Comparison of ENCODE assay signal across 8 mouse cellular contexts in the genomic region with DNA sequence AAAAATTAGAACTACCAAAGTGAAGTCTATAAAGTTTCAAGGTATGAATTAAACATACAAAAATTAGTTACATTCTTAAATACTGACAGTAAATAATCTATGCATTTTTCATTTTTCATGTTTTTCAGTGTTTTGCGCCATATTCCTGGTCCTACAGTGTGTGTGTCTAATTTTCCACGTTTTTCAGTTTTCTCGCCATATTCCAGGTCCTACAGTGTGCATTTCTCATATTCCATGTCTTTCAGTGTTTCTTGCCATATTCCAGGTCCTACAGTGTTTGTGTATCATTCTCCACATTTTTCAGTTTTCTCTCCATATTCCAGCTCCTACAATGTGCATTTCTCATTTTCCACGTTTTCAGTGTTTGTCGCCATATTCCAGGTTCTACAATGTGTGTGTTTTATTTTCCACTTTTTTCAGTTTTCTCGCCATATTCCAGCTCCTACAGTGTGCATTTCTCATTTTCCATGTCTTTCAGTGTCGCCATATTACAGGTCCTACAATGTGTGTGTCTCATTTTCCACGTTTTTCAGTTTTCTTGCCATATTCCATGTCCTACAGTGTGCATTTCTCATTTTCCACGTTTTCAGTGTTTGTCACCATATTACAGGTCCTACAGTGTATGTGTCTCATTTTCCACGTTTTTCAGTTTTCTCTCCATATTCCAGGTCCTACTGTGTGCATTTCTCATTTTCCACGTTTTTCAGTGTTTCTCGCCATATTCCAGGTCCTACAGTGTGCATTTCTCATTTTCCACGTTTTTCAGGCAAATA.
DNase-seq lines count a peak whose midpoint lies in the region; ATAC-seq and TF ChIP-seq lines count a peak whose summit lies in the region.

No protein-coding gene starts in this region.

- peak; percentile 70; the same call in 1 of the 2 replicates for ATAC-seq in intestine, postnatal 0 days
- ATAC-seq in intestine, embryonic 15.5 days: no peak
- peak; percentile 81 for ATAC-seq in G1E (ENCODE audit: extremely low read depth, insufficient number of reproducible peaks, low FRiP score, poor library complexity, severe bottlenecking)

- no peak overlapping the region for H3K4me3 ChIP-seq in intestine, postnatal 0 days (ENCODE audit: low read depth, low read length)
- H3K4me3 ChIP-seq in intestine, embryonic 15.5 days (replicated peaks): no peak overlapping the region
- H3K4me3 ChIP-seq in G1E (ENCODE audit: low read depth, low read length): no peak overlapping the region

- H3K9me3 ChIP-seq in intestine, postnatal 0 days (ENCODE audit: control insufficient read depth): no peaks in the 10 kb centered on the region
- H3K9me3 ChIP-seq in intestine, embryonic 15.5 days: 0 out of 2 replicates have a peak, but pooled peaks cover 6% of the 10 kb centered on the region
- H3K9me3 ChIP-seq in G1E (replicated peaks): peaks cover 5% of the 10 kb centered on the region; the same call in 1 of the 2 replicates

- no peak overlapping the region for H3K4me2 ChIP-seq in intestine, postnatal 0 days (replicated peaks; ENCODE audit: low read depth)
- H3K4me2 ChIP-seq in intestine, embryonic 15.5 days (replicated peaks): no peak overlapping the region

- H3K36me3 ChIP-seq in intestine, postnatal 0 days (ENCODE audit: control insufficient read depth, insufficient read depth): no peaks in the 10 kb centered on the region
- no peaks in the 10 kb centered on the region for H3K36me3 ChIP-seq in intestine, embryonic 15.5 days
- H3K36me3 ChIP-seq in G1E (replicated peaks): no peaks in the 10 kb centered on the region

- no peaks in the 10 kb centered on the region for H3K27me3 ChIP-seq in intestine, postnatal 0 days (replicated peaks; ENCODE audit: control insufficient read depth, insufficient read depth, low read length)
- H3K27me3 ChIP-seq in intestine, embryonic 15.5 days (replicated peaks): no peaks in the 10 kb centered on the region
- no peaks in the 10 kb centered on the region for H3K27me3 ChIP-seq in G1E (ENCODE audit: insufficient read depth, low read length)

- H3K4me1 ChIP-seq in intestine, postnatal 0 days (replicated peaks; ENCODE audit: control insufficient read depth, insufficient read depth, low read length): no peaks in the 10 kb centered on the region
- no peaks in the 10 kb centered on the region for H3K4me1 ChIP-seq in intestine, embryonic 15.5 days (replicated peaks)
- H3K4me1 ChIP-seq in G1E (ENCODE audit: insufficient read depth, low read depth, low read length): no peaks in the 10 kb centered on the region

- H3K9ac ChIP-seq in intestine, postnatal 0 days (ENCODE audit: low read depth, low read length): no peak overlapping the region
- no peak overlapping the region for H3K9ac ChIP-seq in intestine, embryonic 15.5 days

- no peak overlapping the region for H3K27ac ChIP-seq in intestine, postnatal 0 days (ENCODE audit: low read depth, low read length)
- H3K27ac ChIP-seq in intestine, embryonic 15.5 days: no peak overlapping the region

- TF ChIP-seq CTCF in intestine, postnatal 0 days (IDR thresholded peaks at IDR 0.05; ENCODE audit: low read depth): no peak
- no peak for TF ChIP-seq CTCF in G1E (IDR thresholded peaks at IDR 0.05; ENCODE audit: low read depth, low read length)

- DNase-seq in G1E (ENCODE audit: low spot score): no peak
- peak; percentile 8 for DNase-seq in embryo, embryonic 10.5 days (ENCODE audit: low spot score)
- peak; percentile 81 for DNase-seq in liver
- DNase-seq in yolk sac, embryonic 10.5 days (ENCODE audit: low spot score): peak; percentile 16
- no peak for DNase-seq in adrenal gland, adult (ENCODE audit: inconsistent age in 2 of 2, low spot score in 1 of 2)
- no peak for DNase-seq in layer of hippocampus, adult 11-12 months (ENCODE audit: low spot score)

- 63% methylated on average over 13 of the region's 13 CpGs for WGBS in intestine, postnatal 0 days
- 56% methylated on average over 13 of the region's 13 CpGs for WGBS in intestine, embryonic 15.5 days

Comparison
In these comparisons a context has a peak if more than half of its experiments do, and no peak if none do; other contexts are left out.
1. DNase-seq: peak in embryo, embryonic 10.5 days (single experiment), liver (single experiment) and yolk sac, embryonic 10.5 days (single experiment); none in G1E (single experiment), adrenal gland, adult (0 of 2) and layer of hippocampus, adult 11-12 months (single experiment).